10 mouse cellular contexts compared by ENCODE assay signal in the genomic region with DNA sequence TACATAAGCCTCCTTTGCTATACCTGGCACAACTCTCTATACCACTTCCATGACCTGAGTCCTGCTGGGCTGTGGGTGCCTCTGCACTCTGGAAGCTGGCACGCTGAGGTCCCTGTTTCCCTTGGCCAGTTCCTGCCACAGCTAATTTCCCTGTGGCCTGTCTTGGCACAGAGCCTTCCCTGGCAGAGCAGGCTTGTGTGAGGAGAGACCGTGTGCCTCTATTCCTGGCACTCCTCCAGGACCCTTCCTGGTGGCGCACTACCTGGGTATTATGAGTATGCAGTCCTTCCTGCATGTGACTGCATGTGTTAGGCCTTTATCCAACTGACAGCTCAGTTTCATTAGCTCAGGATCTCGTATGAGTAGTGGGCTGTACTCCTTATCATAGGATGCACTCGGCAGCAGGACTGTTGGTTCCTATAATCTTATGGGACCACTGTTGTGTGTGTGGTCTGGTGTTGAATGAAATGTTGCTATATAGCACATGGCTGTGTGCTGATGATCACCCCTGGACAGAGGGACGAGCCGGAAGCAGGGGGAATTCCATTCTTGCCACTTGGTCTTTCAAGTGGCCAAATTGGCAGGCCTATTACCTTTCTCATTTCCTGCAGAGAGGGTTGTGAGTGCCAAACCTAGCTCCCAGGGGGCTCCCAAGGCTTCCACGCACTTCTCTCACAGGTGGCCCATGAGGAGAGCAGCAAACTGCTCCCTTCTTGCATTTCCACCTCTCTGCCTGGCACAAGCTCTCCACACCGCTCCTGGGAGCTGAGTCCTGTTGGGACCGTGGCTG. TPM values are rescaled to one million over a fixed set of nuclear protein-coding genes. Genes with fewer than 3 reads are reported as not detected.
DNase-seq lines count a peak whose midpoint lies in the region; ATAC-seq and TF ChIP-seq lines count a peak whose summit lies in the region.
"Had no signal": no experiment of that assay in that cellular context is flagged by ENCODE, and none has a peak within 500 bp of the region (broad histone marks: within the 10 kb centered on the region; RNA-seq: fewer than 3 reads in every experiment).

No protein-coding gene starts in this region.

- WGBS in hindbrain, postnatal 0 days = 32% methylated on average over 10 of the region's 10 CpGs
- WGBS in hindbrain, embryonic 14.5 days = 64% methylated on average over 10 of the region's 10 CpGs
- WGBS in lung, adult 2 months = 38% methylated on average over 10 of the region's 10 CpGs

- no peak for ATAC-seq in hindbrain, postnatal 0 days
- ATAC-seq in hindbrain, embryonic 14.5 days (ENCODE audit: low FRiP score) = no peak

- no peak overlapping the region for H3K27ac ChIP-seq in hindbrain, postnatal 0 days
- H3K27ac ChIP-seq in hindbrain, embryonic 14.5 days = no peak overlapping the region
- H3K27ac ChIP-seq: heart, adult 2 months had no signal

- H3K36me3 ChIP-seq in hindbrain, postnatal 0 days (ENCODE audit: insufficient read depth, low read length) = no peaks in the 10 kb centered on the region
- H3K36me3 ChIP-seq in hindbrain, embryonic 14.5 days (replicated peaks; ENCODE audit: control insufficient read depth, insufficient read depth) = no peaks in the 10 kb centered on the region

- no peak overlapping the region for H3K4me3 ChIP-seq in hindbrain, postnatal 0 days (ENCODE audit: low read length)
- H3K4me3 ChIP-seq in hindbrain, embryonic 14.5 days (replicated peaks; ENCODE audit: low read length) = no peak overlapping the region
- no peak overlapping the region for H3K4me3 ChIP-seq in lung, adult 2 months (replicated peaks; ENCODE audit: extremely low read depth, low read depth, low read length)
- H3K4me3 ChIP-seq: heart, adult 2 months had no signal

- H3K4me2 ChIP-seq in hindbrain, postnatal 0 days (ENCODE audit: low read depth, low read length) = no peak overlapping the region
- H3K4me2 ChIP-seq in hindbrain, embryonic 14.5 days (replicated peaks) = no peak overlapping the region

- H3K4me1 ChIP-seq in hindbrain, postnatal 0 days (ENCODE audit: insufficient read depth, low read length) = peaks cover 11% of the 10 kb centered on the region; the same call in 1 of the 2 replicates
- no peaks in the 10 kb centered on the region for H3K4me1 ChIP-seq in hindbrain, embryonic 14.5 days (replicated peaks; ENCODE audit: control insufficient read depth, insufficient read depth, low read length)
- H3K4me1 ChIP-seq in lung, adult 2 months (ENCODE audit: control insufficient read depth, insufficient read depth, low read length) = no peaks in the 10 kb centered on the region

- no peak for TF ChIP-seq POLR2A in lung, adult 2 months (IDR thresholded peaks at IDR 0.05; ENCODE audit: borderline replicate concordance, extremely low read depth, low read depth, low read length)

- peak; percentile 50 for DNase-seq in hindbrain, postnatal 0 days (ENCODE audit: low spot score)
- DNase-seq in hindbrain, embryonic 14.5 days (ENCODE audit: low spot score) = no peak
- DNase-seq in MN1 (ENCODE audit: low spot score) = peak; percentile 81
- DNase-seq in adrenal gland, postnatal 10 days = peak; percentile 72
- DNase-seq in lung, adult 2 months = peak; percentile 5
- no peak for DNase-seq in right cerebral cortex, postnatal 36 days (ENCODE audit: low spot score in 2 of 2)
- no peak for DNase-seq in T-cell, adult 2 months (ENCODE audit: low spot score)

- H3K9me3 ChIP-seq in hindbrain, postnatal 0 days (ENCODE audit: low read length) = no peaks in the 10 kb centered on the region
- no peaks in the 10 kb centered on the region for H3K9me3 ChIP-seq in hindbrain, embryonic 14.5 days (ENCODE audit: control insufficient read depth, low read length)

- no peaks in the 10 kb centered on the region for H3K27me3 ChIP-seq in hindbrain, postnatal 0 days (ENCODE audit: insufficient read depth, low read length)
- 0 out of 2 replicates have a peak, but pooled peaks cover 10% of the 10 kb centered on the region for H3K27me3 ChIP-seq in hindbrain, embryonic 14.5 days (ENCODE audit: control insufficient read depth, insufficient read depth, low read length)

- H3K9ac ChIP-seq in hindbrain, postnatal 0 days (replicated peaks; ENCODE audit: low read length) = no peak overlapping the region
- H3K9ac ChIP-seq in hindbrain, embryonic 14.5 days = no peak overlapping the region

- no peak for TF ChIP-seq CTCF in hindbrain, postnatal 0 days (IDR thresholded peaks at IDR 0.05; ENCODE audit: low read depth)
- TF ChIP-seq CTCF in lung, adult 2 months (IDR thresholded peaks at IDR 0.05; ENCODE audit: insufficient read depth, low read length) = no peak

RNA-seq across cellular contexts. Expression of a gene that starts 17.1 kb away (rescaled TPM):
- not detected in 2 replicates for total RNA-seq in hindbrain, postnatal 0 days (2014; rRNA removed)
- 0.05 and 0.18 TPM in 2 replicates for polyA plus RNA-seq in hindbrain, postnatal 0 days (2015; fragmentation: Nextera tagmentation; extraction: Ambion mirVana)
- 0.17 and 0.23 TPM in 2 replicates for polyA plus RNA-seq in hindbrain, embryonic 14.5 days (2014; fragmentation: Nextera tagmentation; extraction: Ambion mirVana)
- not detected for total RNA-seq in adrenal gland, postnatal 10 days (2021)
- polyA plus RNA-seq in lung, adult 2 months (2012; rRNA removed) = not detected in 2 replicates
- total RNA-seq: heart, adult 2 months; layer of hippocampus, postnatal 14 days had no signal
- polyA plus RNA-seq: heart, adult 2 months; thymus, postnatal 0 days had no signal

RNA-seq across cellular contexts. Expression of a gene that starts 18.1 kb away (rescaled TPM):
- total RNA-seq in hindbrain, postnatal 0 days (2014; rRNA removed) = not detected in 2 replicates
- polyA plus RNA-seq in hindbrain, postnatal 0 days (2015; fragmentation: Nextera tagmentation; extraction: Ambion mirVana) = not detected in 2 replicates
- polyA plus RNA-seq in hindbrain, embryonic 14.5 days (2014; fragmentation: Nextera tagmentation; extraction: Ambion mirVana) = not detected in 2 replicates
- total RNA-seq in adrenal gland, postnatal 10 days (2021) = not detected
- not detected in 2 replicates for polyA plus RNA-seq in lung, adult 2 months (2012; rRNA removed)
- total RNA-seq: heart, adult 2 months; layer of hippocampus, postnatal 14 days had no signal
- polyA plus RNA-seq: heart, adult 2 months; thymus, postnatal 0 days had no signal

RNA-seq across cellular contexts. Expression of a gene that starts 24.2 kb away (rescaled TPM):
- total RNA-seq in hindbrain, postnatal 0 days (2014; rRNA removed) = not detected in 2 replicates
- not detected in 2 replicates for polyA plus RNA-seq in hindbrain, postnatal 0 days (2015; fragmentation: Nextera tagmentation; extraction: Ambion mirVana)
- not detected in 2 replicates for polyA plus RNA-seq in hindbrain, embryonic 14.5 days (2014; fragmentation: Nextera tagmentation; extraction: Ambion mirVana)
- not detected for total RNA-seq in adrenal gland, postnatal 10 days (2021)
- polyA plus RNA-seq in lung, adult 2 months (2012; rRNA removed) = not detected in 2 replicates
- total RNA-seq: heart, adult 2 months; layer of hippocampus, postnatal 14 days had no signal
- polyA plus RNA-seq: heart, adult 2 months; thymus, postnatal 0 days had no signal

RNA-seq across cellular contexts. Expression of a gene that starts 28.3 kb away (rescaled TPM):
- not detected in 2 replicates for total RNA-seq in hindbrain, postnatal 0 days (2014; rRNA removed)
- polyA plus RNA-seq in hindbrain, postnatal 0 days (2015; fragmentation: Nextera tagmentation; extraction: Ambion mirVana) = 0.14 TPM in 2 replicates
- 0.09 and 0.11 TPM in 2 replicates for polyA plus RNA-seq in hindbrain, embryonic 14.5 days (2014; fragmentation: Nextera tagmentation; extraction: Ambion mirVana)
- not detected for total RNA-seq in adrenal gland, postnatal 10 days (2021)
- not detected in 2 replicates for polyA plus RNA-seq in lung, adult 2 months (2012; rRNA removed)
- total RNA-seq: heart, adult 2 months; layer of hippocampus, postnatal 14 days had no signal
- polyA plus RNA-seq: heart, adult 2 months; thymus, postnatal 0 days had no signal

RNA-seq across cellular contexts. Expression of a gene that starts 33.2 kb away (rescaled TPM):
- total RNA-seq in hindbrain, postnatal 0 days (2014; rRNA removed) = not detected in 2 replicates
- polyA plus RNA-seq in hindbrain, postnatal 0 days (2015; fragmentation: Nextera tagmentation; extraction: Ambion mirVana) = not detected in 2 replicates
- not detected in 2 replicates for polyA plus RNA-seq in hindbrain, embryonic 14.5 days (2014; fragmentation: Nextera tagmentation; extraction: Ambion mirVana)
- not detected for total RNA-seq in adrenal gland, postnatal 10 days (2021)
- not detected in 2 replicates for polyA plus RNA-seq in lung, adult 2 months (2012; rRNA removed)
- total RNA-seq: heart, adult 2 months; layer of hippocampus, postnatal 14 days had no signal
- polyA plus RNA-seq: heart, adult 2 months; thymus, postnatal 0 days had no signal

Comparison
In these comparisons a context has a peak if more than half of its experiments do, and no peak if none do; other contexts are left out.
1. DNase-seq: peak in hindbrain, postnatal 0 days (single experiment), MN1 (single experiment), adrenal gland, postnatal 10 days (single experiment) and lung, adult 2 months (single experiment); none in hindbrain, embryonic 14.5 days (single experiment), right cerebral cortex, postnatal 36 days (0 of 2) and T-cell, adult 2 months (single experiment).